21 mouse cellular contexts compared by ENCODE assay signal in genomic region chr2:24188189-24188588, GRCm38 (mm10). TPM values are rescaled to one million over a fixed set of nuclear protein-coding genes. Genes with fewer than 3 reads are reported as not detected.
DNase-seq lines count a peak whose midpoint lies in the region; ATAC-seq and TF ChIP-seq lines count a peak whose summit lies in the region.
"Had no signal": no experiment of that assay in that cellular context is flagged by ENCODE, and none has a peak within 500 bp of the region (broad histone marks: within the 10 kb centered on the region; RNA-seq: fewer than 3 reads in every experiment).

No protein-coding gene starts in this region.

- DNase-seq in lung, adult 2 months, result no peak
- DNase-seq in lung, postnatal 25 days (ENCODE audit: low spot score), result no peak
- DNase-seq in stomach, postnatal 0 days (ENCODE audit: low spot score), result no peak
- DNase-seq in gastrocnemius, postnatal 36 days, result no peak
- DNase-seq: adrenal gland, postnatal 25 days; cerebellum, postnatal 25 days; right cerebral cortex, adult 18-20 months; spleen, adult 18-20 months had no signal

- intact Hi-C loops in gastrocnemius, postnatal 36 days (cut with DNase I), result no loop called here

- no peaks in the 10 kb centered on the region for H3K4me1 ChIP-seq in intestine, postnatal 0 days (replicated peaks; ENCODE audit: control insufficient read depth, insufficient read depth, low read length)
- no peaks in the 10 kb centered on the region for H3K4me1 ChIP-seq in intestine, embryonic 15.5 days (replicated peaks)
- H3K4me1 ChIP-seq in lung, adult 2 months (ENCODE audit: control insufficient read depth, insufficient read depth, low read length), result no peaks in the 10 kb centered on the region
- H3K4me1 ChIP-seq in stomach, postnatal 0 days (replicated peaks; ENCODE audit: control insufficient read depth, insufficient read depth), result no peaks in the 10 kb centered on the region
- H3K4me1 ChIP-seq: embryonic facial prominence, embryonic 12.5 days; heart, embryonic 10.5 days had no signal

- no peak for ATAC-seq in intestine, postnatal 0 days
- ATAC-seq in intestine, embryonic 15.5 days, result no peak
- peak; percentile 68; the same call in 1 of the 2 replicates for ATAC-seq in common myeloid progenitor, adult 5-6 weeks (replicated peaks; ENCODE audit: low read depth, poor library complexity, severe bottlenecking)
- ATAC-seq in stomach, postnatal 0 days (ENCODE audit: low FRiP score, low TSS enrichment), result no peak
- ATAC-seq: CD4-positive, CD25-positive, alpha-beta regulatory T cell, adult 4 months; intestine, embryonic 16.5 days; Patski had no signal

- TF ChIP-seq EP300 in stomach, postnatal 0 days (optimal IDR thresholded peaks at IDR 0.05), result no peak

- peak; percentile 33 for TF ChIP-seq CTCF in intestine, postnatal 0 days (IDR thresholded peaks at IDR 0.05; ENCODE audit: low read depth)
- TF ChIP-seq CTCF in lung, adult 2 months (IDR thresholded peaks at IDR 0.05; ENCODE audit: insufficient read depth, low read length), result 0 out of 2 replicates have a peak, but pooled peaks have one; percentile 9
- TF ChIP-seq CTCF in stomach, postnatal 0 days (IDR thresholded peaks at IDR 0.05; ENCODE audit: low read depth), result peak; percentile 42

- H3K9me3 ChIP-seq in intestine, postnatal 0 days (ENCODE audit: control insufficient read depth), result no peaks in the 10 kb centered on the region
- no peaks in the 10 kb centered on the region for H3K9me3 ChIP-seq in intestine, embryonic 15.5 days
- H3K9me3 ChIP-seq in stomach, postnatal 0 days (ENCODE audit: control insufficient read depth, low read length), result no peaks in the 10 kb centered on the region
- H3K9me3 ChIP-seq: embryonic facial prominence, embryonic 12.5 days; heart, embryonic 10.5 days had no signal

- H3K4me3 ChIP-seq in intestine, postnatal 0 days (ENCODE audit: low read depth, low read length), result no peak overlapping the region
- H3K4me3 ChIP-seq in intestine, embryonic 15.5 days (replicated peaks), result no peak overlapping the region
- no peak overlapping the region for H3K4me3 ChIP-seq in lung, adult 2 months (replicated peaks; ENCODE audit: extremely low read depth, low read depth, low read length)
- H3K4me3 ChIP-seq in stomach, postnatal 0 days (ENCODE audit: low read depth, low read length), result no peak overlapping the region
- H3K4me3 ChIP-seq: embryonic facial prominence, embryonic 12.5 days; heart, embryonic 10.5 days had no signal

- no peak overlapping the region for H3K4me2 ChIP-seq in intestine, postnatal 0 days (replicated peaks; ENCODE audit: low read depth)
- no peak overlapping the region for H3K4me2 ChIP-seq in intestine, embryonic 15.5 days (replicated peaks)
- H3K4me2 ChIP-seq in stomach, postnatal 0 days (replicated peaks; ENCODE audit: low read depth), result no peak overlapping the region
- H3K4me2 ChIP-seq: embryonic facial prominence, embryonic 12.5 days had no signal

- H3K9ac ChIP-seq in intestine, postnatal 0 days (ENCODE audit: low read depth, low read length), result no peak overlapping the region
- no peak overlapping the region for H3K9ac ChIP-seq in intestine, embryonic 15.5 days
- no peak overlapping the region for H3K9ac ChIP-seq in stomach, postnatal 0 days (ENCODE audit: low read length)
- H3K9ac ChIP-seq: embryonic facial prominence, embryonic 12.5 days; liver, embryonic 14.5 days had no signal

- no peaks in the 10 kb centered on the region for H3K27me3 ChIP-seq in intestine, postnatal 0 days (replicated peaks; ENCODE audit: control insufficient read depth, insufficient read depth, low read length)
- no peaks in the 10 kb centered on the region for H3K27me3 ChIP-seq in intestine, embryonic 15.5 days (replicated peaks)
- H3K27me3 ChIP-seq in stomach, postnatal 0 days (ENCODE audit: control insufficient read depth, insufficient read depth, low read length), result no peaks in the 10 kb centered on the region
- H3K27me3 ChIP-seq: embryonic facial prominence, embryonic 12.5 days had no signal

- H3K36me3 ChIP-seq in intestine, postnatal 0 days (ENCODE audit: control insufficient read depth, insufficient read depth), result no peaks in the 10 kb centered on the region
- no peaks in the 10 kb centered on the region for H3K36me3 ChIP-seq in intestine, embryonic 15.5 days
- H3K36me3 ChIP-seq in stomach, postnatal 0 days (ENCODE audit: control insufficient read depth, insufficient read depth, low read length), result no peaks in the 10 kb centered on the region
- H3K36me3 ChIP-seq: embryonic facial prominence, embryonic 12.5 days; heart, embryonic 10.5 days had no signal

- whole genome bisulfite sequencing in intestine, postnatal 0 days, result 57% methylated on average over 1 of the region's 1 CpGs
- WGBS in intestine, embryonic 15.5 days, result 60% methylated on average over 1 of the region's 1 CpGs
- WGBS in lung, adult 2 months, result 56% methylated on average over 1 of the region's 1 CpGs
- 67% methylated on average over 1 of the region's 1 CpGs for WGBS in stomach, postnatal 0 days

- no peak overlapping the region for H3K27ac ChIP-seq in intestine, postnatal 0 days (ENCODE audit: low read depth, low read length)
- no peak overlapping the region for H3K27ac ChIP-seq in intestine, embryonic 15.5 days
- H3K27ac ChIP-seq in stomach, postnatal 0 days (replicated peaks), result no peak overlapping the region
- H3K27ac ChIP-seq: embryonic facial prominence, embryonic 12.5 days; heart, embryonic 10.5 days; liver, embryonic 14.5 days had no signal

- TF ChIP-seq POLR2A in lung, adult 2 months (IDR thresholded peaks at IDR 0.05; ENCODE audit: borderline replicate concordance, extremely low read depth, low read depth, low read length), result no peak

RNA-seq across cellular contexts. Expression of gene Il1f9, which starts 1.9 kb away (rescaled TPM):
- polyA plus RNA-seq in intestine, postnatal 0 days (2015; fragmentation: Nextera tagmentation; extraction: Ambion mirVana), result not detected in 2 replicates
- polyA plus RNA-seq in intestine, embryonic 15.5 days (2015; fragmentation: Nextera tagmentation; extraction: Ambion mirVana), result not detected in 2 replicates
- polyA plus RNA-seq in lung, adult 2 months (2012; rRNA removed), result 0.46 and 4.0 TPM in 2 replicates
- 0.24 and 0.50 TPM in 2 replicates for total RNA-seq in common myeloid progenitor, adult 5-6 weeks (2017)
- polyA plus RNA-seq in stomach, postnatal 0 days (2015; fragmentation: Nextera tagmentation; extraction: Ambion mirVana), result 50.1 and 58.6 TPM in 2 replicates
- not detected for total RNA-seq in gastrocnemius, postnatal 36 days (2021)
- total RNA-seq: adrenal gland, postnatal 25 days; left cerebral cortex, postnatal 36 days had no signal
- polyA plus RNA-seq: CD4-positive, CD25-positive, alpha-beta regulatory T cell, adult 4 months; embryonic facial prominence, embryonic 12.5 days; forebrain, embryonic 11.5 days; heart, embryonic 10.5 days; hindbrain, embryonic 11.5 days; intestine, embryonic 16.5 days; Patski; urinary bladder, adult 2 months had no signal

RNA-seq across cellular contexts. Expression of gene Il1f6, which starts 27.0 kb away (rescaled TPM):
- polyA plus RNA-seq in intestine, postnatal 0 days (2015; fragmentation: Nextera tagmentation; extraction: Ambion mirVana), result not detected in 2 replicates
- not detected in 2 replicates for polyA plus RNA-seq in intestine, embryonic 15.5 days (2015; fragmentation: Nextera tagmentation; extraction: Ambion mirVana)
- 7.4 TPM in 1 of 2 replicates, not detected in the other for polyA plus RNA-seq in lung, adult 2 months (2012; rRNA removed)
- total RNA-seq in common myeloid progenitor, adult 5-6 weeks (2017), result not detected in 2 replicates
- 277 and 287 TPM in 2 replicates for polyA plus RNA-seq in stomach, postnatal 0 days (2015; fragmentation: Nextera tagmentation; extraction: Ambion mirVana)
- total RNA-seq in gastrocnemius, postnatal 36 days (2021), result not detected
- total RNA-seq: adrenal gland, postnatal 25 days; left cerebral cortex, postnatal 36 days had no signal
- polyA plus RNA-seq: CD4-positive, CD25-positive, alpha-beta regulatory T cell, adult 4 months; embryonic facial prominence, embryonic 12.5 days; forebrain, embryonic 11.5 days; heart, embryonic 10.5 days; hindbrain, embryonic 11.5 days; intestine, embryonic 16.5 days; liver, embryonic 14.5 days; Patski; urinary bladder, adult 2 months had no signal

RNA-seq across cellular contexts. Expression of gene Il1f8, which starts 35.2 kb away (rescaled TPM):
- not detected in 2 replicates for polyA plus RNA-seq in intestine, postnatal 0 days (2015; fragmentation: Nextera tagmentation; extraction: Ambion mirVana)
- polyA plus RNA-seq in intestine, embryonic 15.5 days (2015; fragmentation: Nextera tagmentation; extraction: Ambion mirVana), result not detected in 2 replicates
- 3.8 TPM in 1 of 2 replicates, not detected in the other for polyA plus RNA-seq in lung, adult 2 months (2012; rRNA removed)
- total RNA-seq in common myeloid progenitor, adult 5-6 weeks (2017), result not detected in 2 replicates
- 50.5 and 52.4 TPM in 2 replicates for polyA plus RNA-seq in stomach, postnatal 0 days (2015; fragmentation: Nextera tagmentation; extraction: Ambion mirVana)
- total RNA-seq in gastrocnemius, postnatal 36 days (2021), result not detected
- total RNA-seq: adrenal gland, postnatal 25 days; left cerebral cortex, postnatal 36 days had no signal
- polyA plus RNA-seq: CD4-positive, CD25-positive, alpha-beta regulatory T cell, adult 4 months; embryonic facial prominence, embryonic 12.5 days; forebrain, embryonic 11.5 days; heart, embryonic 10.5 days; hindbrain, embryonic 11.5 days; intestine, embryonic 16.5 days; liver, embryonic 14.5 days; Patski; urinary bladder, adult 2 months had no signal

Comparison
In these comparisons a context has a peak if more than half of its experiments do, and no peak if none do; other contexts are left out.
1. RNA of gene Il1f9, which starts 1.9 kb away (polyA plus RNA-seq): 50.1 to 58.6 TPM in stomach, postnatal 0 days; 0.46 to 4.0 TPM in lung, adult 2 months, not detected in intestine, postnatal 0 days and not detected in intestine, embryonic 15.5 days; every median in the first group is over 10 times any median in the second.
2. RNA of gene Il1f6, which starts 27.0 kb away (polyA plus RNA-seq): 277 to 287 TPM in stomach, postnatal 0 days; 7.4 TPM in lung, adult 2 months, not detected in intestine, postnatal 0 days and not detected in intestine, embryonic 15.5 days; every median in the first group is over 10 times any median in the second.
3. RNA of gene Il1f8, which starts 35.2 kb away (polyA plus RNA-seq): 50.5 to 52.4 TPM in stomach, postnatal 0 days; 3.8 TPM in lung, adult 2 months, not detected in intestine, postnatal 0 days and not detected in intestine, embryonic 15.5 days; every median in the first group is over 10 times any median in the second.
4. Peak in every context shown above with its lines, with median percentiles within 50 percentile points of each other: CTCF ChIP-seq.